Mouse (Mus musculus): ENCODE measurements at regions not wholly inside any gene's neighbourhood (a gene's known extent, or its start where the extent isn't known, plus 50 kb on each side); places are given as distances from the start of the nearest gene placed in this dataset.

DNA sequence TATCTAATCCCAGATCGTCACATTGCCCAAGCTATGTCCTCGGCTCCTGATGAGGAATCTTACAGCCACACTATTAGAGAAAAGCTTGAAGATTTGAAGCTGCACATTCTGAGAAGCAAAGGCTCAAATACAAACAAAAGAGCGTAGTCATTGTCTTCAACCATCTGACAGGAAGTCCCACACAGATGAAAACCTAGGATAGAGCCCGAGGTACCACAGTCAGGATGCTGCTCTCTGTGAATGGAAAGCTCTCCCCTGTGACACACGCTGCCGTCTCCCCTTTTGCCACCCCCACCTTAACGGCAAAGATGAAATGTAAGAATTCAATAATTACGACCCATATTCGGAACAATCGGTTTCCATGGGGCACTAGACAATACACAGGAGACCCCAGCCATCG is 237.2 kb downstream of the Prdm2 start:
- H3K27me3 ChIP-seq (ENCODE audit: control insufficient read depth, insufficient read depth, low read length) = no peaks in the 10 kb centered on the region
- no peak overlapping the region for H3K27ac ChIP-seq
- TF ChIP-seq EP300 (IDR thresholded peaks at IDR 0.05; ENCODE audit: low read depth) = no peak
- TF ChIP-seq CTCF (IDR thresholded peaks at IDR 0.05; ENCODE audit: low read depth) = no peak
- no peaks in the 10 kb centered on the region for H3K9me3 ChIP-seq (ENCODE audit: control insufficient read depth, low read length)
- 40% methylated on average over 11 of the region's 11 CpGs for WGBS (ENCODE audit: insufficient replicate concordance)
- ATAC-seq (ENCODE audit: insufficient read depth) (no peak), DNase-seq (ENCODE audit: low read depth in 3 of 3, low spot score in 3 of 3) (no peak)
- H3K4me2 ChIP-seq (ENCODE audit: low read depth) = no peak overlapping the region
- H3K4me1 ChIP-seq (replicated peaks; ENCODE audit: control insufficient read depth in 2 of 2, insufficient read depth in 2 of 2, low read length in 1 of 2) = no peaks in the 10 kb centered on the region
- H3K9ac ChIP-seq (replicated peaks) = no peak overlapping the region
- no peak overlapping the region for H3K4me3 ChIP-seq (ENCODE audit: insufficient read depth in 1 of 2, low read depth in 2 of 2, low read length in 2 of 2)
- no peaks in the 10 kb centered on the region for H3K36me3 ChIP-seq (replicated peaks; ENCODE audit: control insufficient read depth, insufficient read depth, low read depth)

DNA sequence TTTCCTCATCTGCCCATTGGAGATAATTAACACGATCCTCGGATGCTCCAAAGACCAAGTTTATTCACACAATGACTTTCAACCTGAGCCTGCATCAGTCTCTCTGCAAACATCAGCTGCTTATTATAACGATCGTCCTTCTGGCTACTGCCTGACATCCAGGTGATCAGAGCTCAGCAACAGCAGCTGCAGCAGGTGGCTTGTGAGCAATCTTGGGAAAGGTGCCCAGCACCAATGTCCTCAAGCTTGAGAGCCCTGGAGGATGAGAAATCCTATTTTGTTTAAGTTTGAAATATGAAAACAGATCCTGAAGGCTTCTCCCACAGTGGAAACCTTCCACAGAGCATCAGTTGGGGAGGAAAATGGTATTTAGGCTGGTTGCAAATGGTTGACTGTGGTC is 242.8 kb downstream of the Prdm2 start:
- 72% methylated on average over 4 of the region's 4 CpGs for WGBS (ENCODE audit: insufficient replicate concordance)
- no peaks in the 10 kb centered on the region for H3K27me3 ChIP-seq (ENCODE audit: control insufficient read depth, insufficient read depth, low read length)
- no peaks in the 10 kb centered on the region for H3K36me3 ChIP-seq (replicated peaks; ENCODE audit: control insufficient read depth, insufficient read depth, low read depth)
- TF ChIP-seq CTCF (IDR thresholded peaks at IDR 0.05; ENCODE audit: low read depth) (no peak), EP300 (IDR thresholded peaks at IDR 0.05; ENCODE audit: low read depth) (no peak)
- H3K4me1 ChIP-seq (replicated peaks; ENCODE audit: control insufficient read depth in 2 of 2, insufficient read depth in 2 of 2, low read length in 1 of 2) = no peaks in the 10 kb centered on the region
- DNase-seq (ENCODE audit: low read depth in 3 of 3, low spot score in 3 of 3) (no peak), ATAC-seq (ENCODE audit: insufficient read depth) (no peak)
- no peak overlapping the region for H3K27ac ChIP-seq
- H3K9me3 ChIP-seq (ENCODE audit: control insufficient read depth, low read length) = no peaks in the 10 kb centered on the region
- no peak overlapping the region for H3K9ac ChIP-seq (replicated peaks)
- H3K4me2 ChIP-seq (ENCODE audit: low read depth) = no peak overlapping the region
- no peak overlapping the region for H3K4me3 ChIP-seq (ENCODE audit: insufficient read depth in 1 of 2, low read depth in 2 of 2, low read length in 2 of 2)

GRCm38 (mm10) chr4:142967604-142968003 is 245.2 kb downstream of the Prdm2 start:
- no peak for TF ChIP-seq EP300 (IDR thresholded peaks at IDR 0.05; ENCODE audit: low read depth)
- TF ChIP-seq CTCF (IDR thresholded peaks at IDR 0.05; ENCODE audit: low read depth) = peak; percentile 28; the same call in 1 of the 2 replicates
- ATAC-seq (ENCODE audit: insufficient read depth) = no peak

DNA sequence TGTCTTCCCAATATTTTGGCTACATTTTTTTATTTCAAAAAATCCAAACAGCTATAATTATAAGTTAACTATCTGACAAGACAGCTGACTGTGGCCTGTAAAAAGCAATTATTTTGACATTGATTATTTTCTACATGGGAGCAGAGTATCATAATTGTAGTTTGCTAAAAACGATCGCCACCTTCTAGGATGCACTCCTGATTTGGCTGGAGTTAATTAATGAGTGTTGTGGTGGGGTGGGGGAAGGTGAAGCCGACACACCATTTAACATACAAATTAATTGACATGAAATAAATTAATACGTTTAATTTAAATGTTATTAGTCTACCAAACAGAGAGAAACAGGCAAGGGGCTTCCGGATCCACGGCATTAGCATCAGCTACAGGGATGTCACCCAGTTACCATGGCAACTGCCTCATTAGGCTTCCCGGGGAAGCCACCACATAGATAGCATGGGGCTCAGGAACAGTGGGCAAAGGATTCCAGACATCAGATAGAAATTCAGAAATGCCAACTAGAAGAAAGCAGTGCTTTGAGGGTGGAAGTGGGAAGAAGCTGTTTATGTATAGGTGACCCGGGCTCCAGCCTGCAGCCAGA is 255.9 kb downstream of the Prdm2 start:
- Histone ChIP-seq H3K36me3 (replicated peaks; ENCODE audit: control insufficient read depth, insufficient read depth, low read depth) (no peaks in the 10 kb centered on the region), H3K9me3 (ENCODE audit: control insufficient read depth, low read length) (no peaks in the 10 kb centered on the region), H3K4me3 (ENCODE audit: insufficient read depth in 1 of 2, low read depth in 2 of 2, low read length in 2 of 2) (no peak overlapping the region), H3K4me1 (replicated peaks; ENCODE audit: control insufficient read depth in 2 of 2, insufficient read depth in 2 of 2, low read length in 1 of 2) (no peaks in the 10 kb centered on the region), H3K4me2 (ENCODE audit: low read depth) (no peak overlapping the region), H3K27ac (no peak overlapping the region), H3K9ac (replicated peaks) (no peak overlapping the region), H3K27me3 (ENCODE audit: control insufficient read depth, insufficient read depth, low read length) (no peaks in the 10 kb centered on the region)
- WGBS (ENCODE audit: insufficient replicate concordance) = 52% methylated on average over 8 of the region's 8 CpGs
- DNase-seq (ENCODE audit: low read depth in 3 of 3, low spot score in 3 of 3) (no peak), ATAC-seq (ENCODE audit: insufficient read depth) (no peak)
- TF ChIP-seq EP300 (IDR thresholded peaks at IDR 0.05; ENCODE audit: low read depth) (no peak), CTCF (IDR thresholded peaks at IDR 0.05; ENCODE audit: low read depth) (no peak)

More at GRCm38 (mm10) chr4:142967604-142968003, 245.2 kb downstream of the Prdm2 start:
- Histone ChIP-seq H3K27me3 (ENCODE audit: control insufficient read depth, insufficient read depth, low read length) (no peaks in the 10 kb centered on the region), H3K9ac (replicated peaks) (no peak overlapping the region), H3K9me3 (ENCODE audit: control insufficient read depth, low read length) (no peaks in the 10 kb centered on the region), H3K4me2 (ENCODE audit: low read depth) (no peak overlapping the region), H3K4me3 (ENCODE audit: insufficient read depth in 1 of 2, low read depth in 2 of 2, low read length in 2 of 2) (no peak overlapping the region), H3K4me1 (replicated peaks; ENCODE audit: control insufficient read depth in 2 of 2, insufficient read depth in 2 of 2, low read length in 1 of 2) (no peaks in the 10 kb centered on the region), H3K27ac (no peak overlapping the region), H3K36me3 (replicated peaks; ENCODE audit: control insufficient read depth, insufficient read depth, low read depth) (no peaks in the 10 kb centered on the region)
- no peak for DNase-seq (ENCODE audit: low read depth in 3 of 3, low spot score in 3 of 3)
- 51% methylated on average over 2 of the region's 2 CpGs for WGBS (ENCODE audit: insufficient replicate concordance)

DNA sequence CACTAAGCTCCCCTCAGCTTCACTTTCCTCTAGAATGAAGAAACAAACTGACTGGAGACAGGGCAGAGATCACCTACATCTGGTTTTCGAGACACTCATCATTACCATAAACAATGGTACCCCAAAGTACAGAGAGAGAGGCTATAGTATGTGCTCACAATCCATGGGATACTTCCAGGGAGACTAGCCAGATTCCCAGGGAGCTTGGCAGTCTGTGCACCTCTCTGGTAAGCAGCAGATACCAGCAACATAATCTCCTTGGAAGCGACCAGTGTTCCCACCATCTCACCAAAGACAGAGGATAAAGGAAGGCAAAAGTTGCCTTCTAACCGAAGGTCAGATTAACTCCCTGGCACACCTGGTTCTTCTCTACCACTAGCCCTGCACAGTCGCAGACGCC is 256.4 kb downstream of the Prdm2 start:
- H3K9me3 ChIP-seq (ENCODE audit: control insufficient read depth, low read length) = no peaks in the 10 kb centered on the region
- 63% methylated on average over 5 of the region's 5 CpGs for WGBS (ENCODE audit: insufficient replicate concordance)
- no peak overlapping the region for H3K4me3 ChIP-seq (ENCODE audit: insufficient read depth in 1 of 2, low read depth in 2 of 2, low read length in 2 of 2)
- ATAC-seq (ENCODE audit: insufficient read depth) = no peak
- H3K4me2 ChIP-seq (ENCODE audit: low read depth) = no peak overlapping the region
- H3K36me3 ChIP-seq (replicated peaks; ENCODE audit: control insufficient read depth, insufficient read depth, low read depth) = no peaks in the 10 kb centered on the region
- no peaks in the 10 kb centered on the region for H3K4me1 ChIP-seq (replicated peaks; ENCODE audit: control insufficient read depth in 2 of 2, insufficient read depth in 2 of 2, low read length in 1 of 2)
- no peak overlapping the region for H3K27ac ChIP-seq
- DNase-seq (ENCODE audit: low read depth in 3 of 3, low spot score in 3 of 3) = no peak
- no peak overlapping the region for H3K9ac ChIP-seq (replicated peaks)
- no peaks in the 10 kb centered on the region for H3K27me3 ChIP-seq (ENCODE audit: control insufficient read depth, insufficient read depth, low read length)
- no peak for TF ChIP-seq EP300 (IDR thresholded peaks at IDR 0.05; ENCODE audit: low read depth)
- no peak for TF ChIP-seq CTCF (IDR thresholded peaks at IDR 0.05; ENCODE audit: low read depth)

All from liver, embryonic 14.5 days (tissue).